Mouse (Mus musculus) mouse trophoblast stem cell (cell line): ENCODE data around the gene Bmp4.

Experiments used
- in situ Hi-C, 2 experiments: fragments of 300-500 bp; cut with MseI, MboI; formaldehyde crosslinking; loops; 2 replicates in 1 of 2; 3 replicates in 1 of 2; pipeline ENCODE4 v1.15.1; 2025

The Bmp4 gene

GRCm38 (mm10) chr14:46386478-46387356 is 3.8 kb downstream of the Bmp4 start:
- in situ Hi-C loops, result loop anchor here in 1 of 2 experiments (25.0 kb wide), 1 partner anchor 326 kb away; no protein-coding TSS in a partner anchor

GRCm38 (mm10) chr14:46385701-46386477 is 4.6 kb downstream of the Bmp4 start:
- in situ Hi-C loops, result loop anchor here in 1 of 2 experiments (25.0 kb wide), 1 partner anchor 326 kb away; no protein-coding TSS in a partner anchor

- in situ Hi-C loops, result loop anchor here in 1 of 2 experiments (25.0 kb wide), 1 partner anchor 327 kb away; no protein-coding TSS in a partner anchor
Measured at GRCm38 (mm10) chr14:46384946-46385691, 5.3 kb downstream of the Bmp4 start.

GRCm38 (mm10) chr14:46381457-46381856 is 9.0 kb downstream of the Bmp4 start:
- in situ Hi-C loops, result loop anchor here in 1 of 2 experiments (25.0 kb wide), 1 partner anchor 331 kb away; no protein-coding TSS in a partner anchor

- in situ Hi-C loops, result loop anchor here in 1 of 2 experiments (25.0 kb wide), 1 partner anchor 332 kb away; no protein-coding TSS in a partner anchor
Measured at GRCm38 (mm10) chr14:46380286-46380721, 10.2 kb downstream of the Bmp4 start.

GRCm38 (mm10) chr14:46379285-46379684 is 11.2 kb downstream of the Bmp4 start, which contains the start of gene Gm15217:
Gene Gm15217, plus strand, starts transcription at chr14:46379414.
- in situ Hi-C loops, result loop anchor here in 1 of 2 experiments (25.0 kb wide), 1 partner anchor 333 kb away; no protein-coding TSS in a partner anchor

GRCm38 (mm10) chr14:46375796-46376195 is 14.7 kb downstream of the Bmp4 start:
- in situ Hi-C loops, result loop anchor here in 1 of 2 experiments (25.0 kb wide), 1 partner anchor 337 kb away; no protein-coding TSS in a partner anchor

GRCm38 (mm10) chr14:46372452-46372851 is 18.0 kb downstream of the Bmp4 start:
- in situ Hi-C loops, result no loop called here

GRCm38 (mm10) chr14:46363209-46363608 is 27.3 kb downstream of the Bmp4 start:
- in situ Hi-C loops, result no loop called here

- in situ Hi-C loops, result no loop called here
Measured at GRCm38 (mm10) chr14:46357696-46358095, 32.8 kb downstream of the Bmp4 start.

GRCm38 (mm10) chr14:46357286-46357685 is 33.2 kb downstream of the Bmp4 start:
- in situ Hi-C loops, result no loop called here

GRCm38 (mm10) chr14:46344750-46345149 is 45.7 kb downstream of the Bmp4 start:
- in situ Hi-C loops, result no loop called here

- in situ Hi-C loops, result no loop called here
Measured at GRCm38 (mm10) chr14:46338801-46339200, 51.7 kb downstream of the Bmp4 start.
